8 mouse cellular contexts compared by ENCODE assay signal in the genomic region with DNA sequence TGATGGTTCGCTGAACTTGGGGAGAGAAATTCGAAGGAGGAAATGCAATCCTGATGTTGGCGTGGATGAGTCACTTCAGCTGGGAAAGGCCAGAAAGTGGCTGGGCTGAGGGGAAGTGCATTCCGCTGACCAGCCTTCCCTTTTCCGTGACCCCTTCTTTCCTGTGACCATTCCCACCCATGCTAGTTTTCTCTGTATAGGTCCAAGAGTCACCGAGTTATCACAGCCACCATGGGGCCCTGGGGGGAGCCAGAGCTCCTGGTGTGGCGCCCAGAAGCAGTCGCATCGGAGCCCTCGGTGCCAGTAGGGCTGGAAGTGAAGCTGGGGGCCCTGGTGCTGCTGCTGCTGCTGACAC. TPM values are rescaled to one million over a fixed set of nuclear protein-coding genes. Genes with fewer than 3 reads are reported as not detected.
A peak's percentile ranks its signal among the peaks of the same experiment; 100 is the strongest.
DNase-seq lines count a peak whose midpoint lies in the region; ATAC-seq and TF ChIP-seq lines count a peak whose summit lies in the region.

No protein-coding gene starts in this region.

- no peak for TF ChIP-seq POLR2A in bone marrow macrophage, adult 2 months (IDR thresholded peaks at IDR 0.05; ENCODE audit: borderline replicate concordance, low read depth, low read length)

- H3K27ac ChIP-seq in neural tube, embryonic 11.5 days (ENCODE audit: low read depth, low read length) = no peak overlapping the region
- H3K27ac ChIP-seq in bone marrow macrophage, adult 2 months (ENCODE audit: insufficient read depth, low read depth, low read length) = peak overlapping the region; percentile 91

- H3K36me3 ChIP-seq in neural tube, embryonic 11.5 days (ENCODE audit: control insufficient read depth, insufficient read depth, low read length) = peaks cover 2% of the 10 kb centered on the region; the same call in 1 of the 2 replicates

- TF ChIP-seq CTCF in bone marrow macrophage, adult 2 months (IDR thresholded peaks at IDR 0.05; ENCODE audit: low read depth, low read length) = no peak

- peak overlapping the region; percentile 45 for H3K9ac ChIP-seq in neural tube, embryonic 11.5 days (ENCODE audit: low read length)

- no peak for DNase-seq in neural tube, embryonic 11.5 days (ENCODE audit: low spot score)
- no peak for DNase-seq in neural tube, embryonic 10.5 days (ENCODE audit: extremely low spot score, low spot score)
- peak; percentile 55 for DNase-seq in heart, adult 8-10 months (ENCODE audit: low spot score)
- DNase-seq in kidney, postnatal 25 days = peak; percentile 18 to 58
- peak; percentile 57 for DNase-seq in thymus, postnatal 4 days
- no peak for DNase-seq in frontal cortex, postnatal 25 days (ENCODE audit: low spot score in 2 of 2)

- ATAC-seq in neural tube, embryonic 11.5 days (ENCODE audit: insufficient read depth, low FRiP score, low TSS enrichment) = no peak
- ATAC-seq in megakaryocyte, adult 5-6 weeks (ENCODE audit: poor library complexity, severe bottlenecking) = peak; percentile 41

- WGBS in neural tube, embryonic 11.5 days = 6% methylated on average over 10 of the region's 10 CpGs

- no peaks in the 10 kb centered on the region for H3K27me3 ChIP-seq in neural tube, embryonic 11.5 days (ENCODE audit: control insufficient read depth, insufficient read depth, low read length)

- no peaks in the 10 kb centered on the region for H3K9me3 ChIP-seq in neural tube, embryonic 11.5 days (ENCODE audit: control insufficient read depth, low read length)

- peak overlapping the region; percentile 44 for H3K4me3 ChIP-seq in neural tube, embryonic 11.5 days (ENCODE audit: low read depth, low read length)
- H3K4me3 ChIP-seq in bone marrow macrophage, adult 2 months (ENCODE audit: insufficient read depth, low read length) = peak overlapping the region; percentile 88

- peak overlapping the region; percentile 76 for H3K4me2 ChIP-seq in neural tube, embryonic 11.5 days (ENCODE audit: low read depth)

- peaks cover 6% of the 10 kb centered on the region; the same call in 1 of the 2 replicates for H3K4me1 ChIP-seq in neural tube, embryonic 11.5 days (ENCODE audit: control insufficient read depth, insufficient read depth, low read length)
- H3K4me1 ChIP-seq in bone marrow macrophage, adult 2 months (ENCODE audit: control insufficient read depth, insufficient read depth, low read length) = peaks cover 14% of the 10 kb centered on the region

RNA-seq across cellular contexts. Expression of a gene that starts 0.8 kb away (rescaled TPM):
- 50.6 and 51.4 TPM in 2 replicates for polyA plus RNA-seq in neural tube, embryonic 11.5 days (2014; fragmentation: Nextera tagmentation; extraction: Ambion mirVana)
- 155 and 159 TPM in 2 replicates for polyA plus RNA-seq in bone marrow macrophage, adult 2 months (2012; ENCODE audit: insufficient read depth, insufficient read length, missing spikeins)
- 10 to 100 TPM; 65.1 to 79.2 (median 75.5) TPM for total RNA-seq in heart, adult 8-10 months (2022)
- total RNA-seq in megakaryocyte, adult 5-6 weeks (2015) = 20.9 and 23.7 TPM in 2 replicates
- 38.3 and 44.1 TPM in 2 replicates for total RNA-seq in megakaryocyte, adult 5-6 weeks (2017)

RNA-seq across cellular contexts. Expression of a gene that starts 5.2 kb away (rescaled TPM):
- polyA plus RNA-seq in neural tube, embryonic 11.5 days (2014; fragmentation: Nextera tagmentation; extraction: Ambion mirVana) = 9.8 and 13.9 TPM in 2 replicates
- polyA plus RNA-seq in bone marrow macrophage, adult 2 months (2012; ENCODE audit: insufficient read depth, insufficient read length, missing spikeins) = 45.5 and 56.9 TPM in 2 replicates
- total RNA-seq in heart, adult 8-10 months (2022) = 10 to 100 TPM; 16.0 to 18.5 (median 16.4) TPM
- 48.1 and 49.5 TPM in 2 replicates for total RNA-seq in megakaryocyte, adult 5-6 weeks (2015)
- total RNA-seq in megakaryocyte, adult 5-6 weeks (2017) = 11.3 and 19.4 TPM in 2 replicates

RNA-seq across cellular contexts. Expression of a gene that starts 5.4 kb away (rescaled TPM):
- polyA plus RNA-seq in neural tube, embryonic 11.5 days (2014; fragmentation: Nextera tagmentation; extraction: Ambion mirVana) = 3.4 and 4.0 TPM in 2 replicates
- polyA plus RNA-seq in bone marrow macrophage, adult 2 months (2012; ENCODE audit: insufficient read depth, insufficient read length, missing spikeins) = 1.3 and 2.9 TPM in 2 replicates
- total RNA-seq in heart, adult 8-10 months (2022) = under 1 TPM in 2 of 4 experiments, not detected in 2; 0.38 to 0.81 TPM
- total RNA-seq in megakaryocyte, adult 5-6 weeks (2015) = 0.67 TPM in 1 of 2 replicates, not detected in the other
- total RNA-seq in megakaryocyte, adult 5-6 weeks (2017) = 0.37 TPM in 1 of 2 replicates, not detected in the other

RNA-seq across cellular contexts. Expression of a gene that starts 16.3 kb away (rescaled TPM):
- polyA plus RNA-seq in neural tube, embryonic 11.5 days (2014; fragmentation: Nextera tagmentation; extraction: Ambion mirVana) = 4.7 and 6.2 TPM in 2 replicates
- 47.7 and 52.9 TPM in 2 replicates for polyA plus RNA-seq in bone marrow macrophage, adult 2 months (2012; ENCODE audit: insufficient read depth, insufficient read length, missing spikeins)
- 10 to 100 TPM; 38.0 to 39.3 (median 38.7) TPM for total RNA-seq in heart, adult 8-10 months (2022)
- 30.8 and 38.1 TPM in 2 replicates for total RNA-seq in megakaryocyte, adult 5-6 weeks (2015)
- total RNA-seq in megakaryocyte, adult 5-6 weeks (2017) = 20.0 and 21.2 TPM in 2 replicates

RNA-seq across cellular contexts. Expression of a gene that starts 17.3 kb away (rescaled TPM):
- polyA plus RNA-seq in neural tube, embryonic 11.5 days (2014; fragmentation: Nextera tagmentation; extraction: Ambion mirVana) = 92.3 and 92.4 TPM in 2 replicates
- polyA plus RNA-seq in bone marrow macrophage, adult 2 months (2012; ENCODE audit: insufficient read depth, insufficient read length, missing spikeins) = 64.5 and 67.9 TPM in 2 replicates
- 10 to 100 TPM; 40.2 to 51.1 (median 42.2) TPM for total RNA-seq in heart, adult 8-10 months (2022)
- 81.2 and 84.5 TPM in 2 replicates for total RNA-seq in megakaryocyte, adult 5-6 weeks (2015)
- total RNA-seq in megakaryocyte, adult 5-6 weeks (2017) = 32.8 and 37.5 TPM in 2 replicates

Comparison
In these comparisons a context has a peak if more than half of its experiments do, and no peak if none do; other contexts are left out.
1. DNase-seq: peak in heart, adult 8-10 months (single experiment), kidney, postnatal 25 days (2 of 2) and thymus, postnatal 4 days (single experiment); none in neural tube, embryonic 11.5 days (single experiment), neural tube, embryonic 10.5 days (single experiment) and frontal cortex, postnatal 25 days (0 of 2).